Comparison of ENCODE assay signal across 8 mouse cellular contexts in the genomic region with DNA sequence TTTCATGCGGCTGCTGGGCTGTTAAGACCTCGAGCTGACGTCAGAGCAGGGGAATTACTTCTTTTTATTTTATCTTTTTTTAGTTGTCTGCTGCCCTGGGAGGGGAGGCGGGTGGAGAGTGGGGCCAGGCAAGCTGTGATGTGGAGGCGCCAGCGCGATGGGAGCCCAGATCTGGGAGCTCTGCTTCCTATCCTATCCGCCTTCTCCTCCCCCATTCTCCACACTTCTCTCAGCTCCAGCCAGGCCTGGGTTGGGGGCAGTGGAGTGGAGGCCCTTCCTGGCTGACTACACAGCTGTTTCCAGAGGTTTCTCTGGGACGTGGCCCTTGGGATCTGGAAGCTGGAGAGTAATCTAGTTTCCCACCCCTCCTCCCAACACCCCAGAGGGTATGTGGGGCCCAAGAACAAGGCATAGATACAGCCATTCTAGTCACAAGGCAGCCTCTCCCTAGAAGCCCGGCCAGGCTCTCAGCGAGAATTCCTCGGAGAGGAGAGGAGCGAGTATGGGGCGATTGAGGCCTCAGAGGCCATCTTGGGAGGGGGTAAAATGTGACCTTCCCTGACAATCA. TPM values are rescaled to one million over a fixed set of nuclear protein-coding genes. Genes with fewer than 3 reads are reported as not detected.
DNase-seq lines count a peak whose midpoint lies in the region; ATAC-seq and TF ChIP-seq lines count a peak whose summit lies in the region.

No protein-coding gene starts in this region.

- H3K27ac ChIP-seq in bone marrow, adult 2 months (ENCODE audit: control insufficient read depth, insufficient read depth, low read depth, low read length, poor library complexity): peak overlapping the region; percentile 84
- H3K27ac ChIP-seq in hindbrain, embryonic 12.5 days: peak overlapping the region; percentile 94
- H3K27ac ChIP-seq in small intestine, adult 2 months (ENCODE audit: insufficient read depth, low read depth, low read length): peak overlapping the region; percentile 68

- 16% methylated on average over 14 of the region's 14 CpGs for WGBS in bone marrow, adult 2 months
- 2% methylated on average over 14 of the region's 14 CpGs for WGBS in hindbrain, embryonic 12.5 days
- WGBS in small intestine, adult 2 months: 7% methylated on average over 14 of the region's 14 CpGs

- peak overlapping the region; percentile 87 for H3K4me2 ChIP-seq in hindbrain, embryonic 12.5 days (replicated peaks)

- peaks cover 3% of the 10 kb centered on the region for H3K4me1 ChIP-seq in bone marrow, adult 2 months (ENCODE audit: control insufficient read depth, insufficient read depth, low read length)
- H3K4me1 ChIP-seq in hindbrain, embryonic 12.5 days: peaks cover 52% of the 10 kb centered on the region
- H3K4me1 ChIP-seq in small intestine, adult 2 months (ENCODE audit: control insufficient read depth, insufficient read depth, insufficient read length, low read length): peaks cover 32% of the 10 kb centered on the region; the same call in 1 of the 2 replicates

- peak; percentile 74 to 90 for DNase-seq in adrenal gland, adult (ENCODE audit: inconsistent age in 2 of 2, low spot score in 1 of 2)
- DNase-seq in adrenal gland, postnatal 4 days (ENCODE audit: low spot score in 2 of 2): no peak
- peak; percentile 60 to 87 for DNase-seq in frontal cortex, adult 2 months (ENCODE audit: extremely low spot score in 1 of 2, low spot score in 1 of 2)
- peak; percentile 58 to 78 for DNase-seq in layer of hippocampus, postnatal 14 days (ENCODE audit: low spot score in 2 of 2)
- peak; percentile 16 for DNase-seq in lung, postnatal 25 days (ENCODE audit: low spot score)

- TF ChIP-seq CTCF in bone marrow, adult 2 months (IDR thresholded peaks at IDR 0.05; ENCODE audit: control insufficient read depth, insufficient read depth, low read length): no peak
- TF ChIP-seq CTCF in small intestine, adult 2 months (IDR thresholded peaks at IDR 0.05; ENCODE audit: extremely low read depth, insufficient read length, insufficient replicate concordance, low read depth, low read length): no peak

- H3K36me3 ChIP-seq in hindbrain, embryonic 12.5 days: no peaks in the 10 kb centered on the region
- no peaks in the 10 kb centered on the region for H3K36me3 ChIP-seq in small intestine, adult 2 months (ENCODE audit: control insufficient read depth, insufficient read depth, low read length)

- H3K9me3 ChIP-seq in hindbrain, embryonic 12.5 days (replicated peaks): no peaks in the 10 kb centered on the region

- H3K27me3 ChIP-seq in hindbrain, embryonic 12.5 days: no peaks in the 10 kb centered on the region
- no peaks in the 10 kb centered on the region for H3K27me3 ChIP-seq in small intestine, adult 2 months (ENCODE audit: control insufficient read depth, insufficient read depth, low read length)

- H3K4me3 ChIP-seq in bone marrow, adult 2 months (replicated peaks; ENCODE audit: control insufficient read depth, low read depth, low read length): peak overlapping the region; percentile 75
- H3K4me3 ChIP-seq in hindbrain, embryonic 12.5 days: peak overlapping the region; percentile 91
- peak overlapping the region; percentile 88 for H3K4me3 ChIP-seq in small intestine, adult 2 months (ENCODE audit: low read depth, low read length)

- H3K9ac ChIP-seq in hindbrain, embryonic 12.5 days: peak overlapping the region; percentile 97

- no peak for TF ChIP-seq POLR2A in bone marrow, adult 2 months (IDR thresholded peaks at IDR 0.05; ENCODE audit: borderline replicate concordance, control insufficient read depth, low read depth, low read length)
- no peak for TF ChIP-seq POLR2A in small intestine, adult 2 months (IDR thresholded peaks at IDR 0.05; ENCODE audit: low read depth, low read length)

- ATAC-seq in hindbrain, embryonic 12.5 days (ENCODE audit: low FRiP score): peak; percentile 30

RNA-seq across cellular contexts. Expression of a gene that starts 1.8 kb away (rescaled TPM):
- total RNA-seq in adrenal gland, postnatal 4 days (2021): 10 to 100 TPM; 61.4 to 69.8 TPM
- polyA plus RNA-seq in bone marrow, adult 2 months (2011; ENCODE audit: insufficient read depth, insufficient read length, low replicate concordance, missing spikeins): 21.7 and 26.8 TPM in 2 replicates
- 47.8 and 53.3 TPM in 2 replicates for polyA plus RNA-seq in frontal cortex, adult 2 months (2012; rRNA removed)
- polyA plus RNA-seq in hindbrain, embryonic 12.5 days (2016; fragmentation: Nextera tagmentation; extraction: Ambion mirVana): 40.2 and 43.0 TPM in 2 replicates
- 10 to 100 TPM; 63.2 to 69.2 TPM for total RNA-seq in layer of hippocampus, postnatal 14 days (2021)
- 17.6 and 24.3 TPM in 2 replicates for polyA plus RNA-seq in small intestine, adult 2 months (2012; rRNA removed)

Comparison
In these comparisons a context has a peak if more than half of its experiments do, and no peak if none do; other contexts are left out.
1. DNase-seq: peak in adrenal gland, adult (2 of 2), frontal cortex, adult 2 months (2 of 2), layer of hippocampus, postnatal 14 days (2 of 2) and lung, postnatal 25 days (single experiment); none in adrenal gland, postnatal 4 days (0 of 2).
2. Peak in every context shown above with its lines, with median percentiles within 50 percentile points of each other: H3K27ac ChIP-seq and H3K4me3 ChIP-seq.